Mouse (Mus musculus) lung, postnatal 0 days (tissue): ENCODE data around the gene Elp5. TPM values are rescaled to one million over a fixed set of nuclear protein-coding genes. Genes with fewer than 3 reads are reported as not detected.

ENCODE experiments used
- ATAC-seq: fragments of 200-750 bp; cut with Nextera tagmentation; 2 replicates; pipeline ENCODE4 v1.8.0; 2017; ENCODE audit warnings: moderate library complexity
- DNase-seq: peaks from one replicate; pipeline ENCODE4 v3.0.0-alpha.2; 2016; ENCODE audit warnings: low spot score
- H3K27ac ChIP-seq: fragments of 300-500 bp; sonication (generic); 2 replicates; pipeline ENCODE4 v1.5.1; 2014; ENCODE audit warnings: antibody characterized with exemption, mild to moderate bottlenecking, low read length, mixed read lengths
- H3K27me3 ChIP-seq: fragments of 300-500 bp; sonication (generic); replicated peaks from 2 replicates; pipeline ENCODE4 v1.6.1; 2014; ENCODE audit warnings: low read length, mixed read lengths; ENCODE audit not compliant: insufficient read depth
- H3K36me3 ChIP-seq: fragments of 300-500 bp; sonication (generic); 2 replicates; pipeline ENCODE4 v1.6.1; 2014; ENCODE audit warnings: low read length, mixed read lengths; ENCODE audit not compliant: insufficient read depth
- H3K4me1 ChIP-seq: fragments of 300-500 bp; sonication (generic); 2 replicates; pipeline ENCODE4 v1.6.1; 2014; ENCODE audit warnings: antibody characterized with exemption, low read depth, low read length, mixed read lengths; ENCODE audit not compliant: insufficient read depth
- H3K4me2 ChIP-seq: fragments of 300-500 bp; sonication (generic); replicated peaks from 2 replicates; pipeline ENCODE4 v1.6.1; 2014; ENCODE audit warnings: low read depth, mild to moderate bottlenecking, low read length, moderate library complexity, mixed read lengths
- H3K4me3 ChIP-seq: fragments of 300-500 bp; sonication (generic); 2 replicates; pipeline ENCODE4 v1.5.1; 2014; ENCODE audit warnings: low read depth, low read length
- H3K9ac ChIP-seq: fragments of 300-500 bp; sonication (generic); replicated peaks from 2 replicates; pipeline ENCODE4 v1.6.1; 2014; ENCODE audit warnings: low read depth, mild to moderate bottlenecking
- H3K9me3 ChIP-seq: fragments of 300-500 bp; sonication (generic); 2 replicates; pipeline ENCODE4 v1.6.1; 2016; ENCODE audit warnings: low read length, mixed read lengths
- CTCF ChIP-seq: IDR thresholded peaks from 2 replicates; pipeline ENCODE4 v1.5.1; 2016; ENCODE audit warnings: antibody characterized with exemption, mild to moderate bottlenecking
- EP300 ChIP-seq: IDR thresholded peaks from 2 replicates; pipeline ENCODE4 v1.6.1; 2016; ENCODE audit warnings: antibody characterized with exemption, mild to moderate bottlenecking, control low read depth
- WGBS: fragments of 180-500 bp; shearing (Covaris S2); extraction: QIAGEN DNeasy Blood & Tissue Kit; methylation state at CpG from one replicate; pipeline ENCODE4 v1.1.7; 2014; 5-methylcytosine and 5-hydroxymethylcytosine counted together
- polyA plus RNA-seq: library from polyadenylated mRNA; unstranded; fragments of >200 nt; fragmentation: Nextera tagmentation; extraction: Ambion mirVana; gene quantifications from 2 replicates; pipeline ENCODE4 v1.2.1, GENCODE M21; 2015

The Elp5 gene
- polyA plus RNA-seq, 1 experiment from 2014 or later = 72.1 TPM

DNA sequence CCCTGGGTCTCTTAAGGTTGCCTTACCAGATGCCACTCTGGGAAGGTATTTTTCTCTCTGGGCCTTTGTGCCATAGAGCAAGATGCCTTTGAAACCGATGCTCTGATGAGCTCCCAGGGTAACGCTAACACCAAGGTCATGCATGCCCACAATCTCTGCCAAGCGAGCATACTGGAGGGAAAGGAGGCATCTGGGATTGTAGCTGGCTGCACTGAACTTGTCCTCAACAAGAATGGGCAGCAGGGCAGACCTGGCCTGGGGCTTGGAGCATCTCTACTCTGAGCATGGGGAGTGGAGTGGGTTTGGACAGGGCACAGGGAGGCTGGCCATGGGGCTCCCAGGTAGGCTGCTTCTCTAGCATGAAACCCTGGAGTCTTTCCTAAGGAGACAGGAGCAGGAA is 31.1 kb upstream of the Elp5 start:
- H3K27me3 ChIP-seq = no peaks in the 10 kb centered on the region
- H3K9ac ChIP-seq = no peak overlapping the region
- TF ChIP-seq EP300 = no peak
- no peak for TF ChIP-seq CTCF
- ATAC-seq (no peak), DNase-seq (no peak)
- peaks cover 7% of the 10 kb centered on the region for H3K4me1 ChIP-seq
- no peak overlapping the region for H3K4me3 ChIP-seq
- WGBS = 83% methylated on average over 3 of the region's 3 CpGs
- H3K27ac ChIP-seq = no peak overlapping the region
- no peaks in the 10 kb centered on the region for H3K9me3 ChIP-seq
- H3K36me3 ChIP-seq = peaks cover 41% of the 10 kb centered on the region
- H3K4me2 ChIP-seq = no peak overlapping the region

DNA sequence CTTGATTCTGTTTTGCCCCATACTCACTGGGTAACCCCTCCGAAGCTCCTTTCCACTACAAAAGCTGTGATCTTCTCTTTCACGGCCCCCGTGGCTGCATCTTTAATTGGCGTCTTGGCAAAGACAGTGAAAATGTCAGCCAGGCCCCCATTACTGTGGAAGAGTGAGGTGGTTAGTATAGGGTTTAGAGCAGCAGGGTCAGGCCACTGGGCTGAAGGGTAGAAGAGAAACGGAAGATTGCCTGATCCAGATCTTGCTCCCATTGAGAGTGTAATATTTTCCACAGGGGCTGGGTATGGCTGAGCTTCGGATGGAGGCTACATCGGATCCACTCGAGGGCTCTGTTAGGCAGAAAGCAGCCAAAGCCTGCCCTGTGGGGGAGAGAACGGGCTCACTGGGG is 30.6 kb upstream of the Elp5 start:
- TF ChIP-seq EP300 (no peak), CTCF (no peak)
- Histone ChIP-seq H3K27ac (no peak overlapping the region), H3K4me2 (no peak overlapping the region), H3K9ac (no peak overlapping the region), H3K4me3 (no peak overlapping the region), H3K36me3 (peaks cover 45% of the 10 kb centered on the region), H3K4me1 (peaks cover 7% of the 10 kb centered on the region), H3K27me3 (no peaks in the 10 kb centered on the region), H3K9me3 (no peaks in the 10 kb centered on the region)
- ATAC-seq = no peak
- WGBS = 79% methylated on average over 9 of the region's 9 CpGs
- no peak for DNase-seq

DNA sequence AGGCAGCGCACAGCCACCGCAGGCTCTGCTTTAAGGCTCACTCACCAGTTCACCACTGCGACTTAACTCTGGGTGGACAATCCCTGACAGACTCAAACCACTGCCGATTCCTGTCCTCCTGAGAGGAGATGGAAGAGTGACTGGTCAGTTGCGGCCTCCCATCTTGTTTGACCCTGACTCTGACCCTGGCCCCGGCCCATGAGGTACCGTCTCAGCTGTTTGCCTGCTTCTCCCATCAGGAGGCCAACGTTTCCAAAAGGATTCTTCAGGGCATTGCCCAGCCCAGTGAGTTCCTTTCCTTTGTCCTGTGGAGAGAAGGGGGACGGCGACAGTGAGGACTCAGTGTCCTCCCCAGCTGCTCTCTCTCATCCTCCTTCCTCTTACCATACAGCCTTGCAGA is 28.6 kb upstream of the Elp5 start:
- no peaks in the 10 kb centered on the region for H3K9me3 ChIP-seq
- TF ChIP-seq CTCF (no peak), EP300 (no peak)
- peaks cover 63% of the 10 kb centered on the region for H3K36me3 ChIP-seq
- no peak for DNase-seq
- H3K27me3 ChIP-seq = no peaks in the 10 kb centered on the region
- no peak overlapping the region for H3K4me2 ChIP-seq
- 86% methylated on average over 10 of the region's 10 CpGs for WGBS
- H3K9ac ChIP-seq = no peak overlapping the region
- peaks cover 7% of the 10 kb centered on the region for H3K4me1 ChIP-seq
- H3K4me3 ChIP-seq = no peak overlapping the region
- no peak overlapping the region for H3K27ac ChIP-seq
- ATAC-seq = no peak

DNA sequence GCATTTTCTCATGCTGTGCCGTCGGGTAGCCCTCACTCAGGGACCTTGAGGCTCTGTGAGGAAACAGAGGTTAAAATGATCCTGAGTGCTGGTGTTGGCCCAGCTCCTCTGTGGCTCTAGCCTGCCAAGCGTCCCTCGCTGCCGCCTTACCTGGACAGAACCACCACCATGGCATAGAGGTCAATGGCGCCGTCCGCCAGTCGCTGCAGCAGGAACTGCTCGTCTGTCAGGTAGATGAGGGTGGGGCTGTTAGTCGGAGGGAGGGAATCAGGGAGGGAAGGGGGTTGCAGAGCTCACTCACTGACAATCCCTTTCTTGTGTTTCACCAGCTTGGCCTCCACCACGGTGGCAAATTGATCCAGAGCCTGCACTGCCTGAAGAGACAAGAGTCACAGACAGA is 28.2 kb upstream of the Elp5 start:
- TF ChIP-seq EP300 = no peak
- TF ChIP-seq CTCF = no peak
- H3K27me3 ChIP-seq = no peaks in the 10 kb centered on the region
- no peak for ATAC-seq
- no peaks in the 10 kb centered on the region for H3K9me3 ChIP-seq
- H3K36me3 ChIP-seq = peaks cover 63% of the 10 kb centered on the region
- 80% methylated on average over 12 of the region's 12 CpGs for WGBS
- no peak overlapping the region for H3K4me2 ChIP-seq
- no peak overlapping the region for H3K27ac ChIP-seq
- H3K9ac ChIP-seq = no peak overlapping the region
- DNase-seq = no peak
- peaks cover 7% of the 10 kb centered on the region for H3K4me1 ChIP-seq
- no peak overlapping the region for H3K4me3 ChIP-seq

DNA sequence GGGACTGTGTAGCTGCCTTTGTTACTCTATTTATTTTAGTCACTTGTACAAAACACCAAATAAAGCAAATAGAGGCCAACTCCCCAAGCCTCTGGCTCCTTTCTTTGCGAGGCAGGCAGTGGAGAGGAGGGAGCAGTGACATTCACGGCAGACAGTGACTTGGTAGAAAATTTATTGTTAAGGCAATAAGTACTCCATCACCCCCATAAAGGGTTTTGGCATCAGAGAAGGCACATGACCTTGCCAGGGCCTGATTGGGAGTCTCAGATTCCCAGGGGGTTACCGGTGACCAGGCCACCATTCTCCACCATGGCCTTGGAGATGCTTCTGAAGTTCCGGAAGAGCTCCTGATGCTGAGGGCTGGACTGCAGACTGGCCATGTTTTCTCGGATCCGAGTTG is 27.7 kb upstream of the Elp5 start:
- ATAC-seq = no peak
- WGBS = 88% methylated on average over 6 of the region's 6 CpGs
- TF ChIP-seq EP300 = no peak
- TF ChIP-seq CTCF = no peak

DNA sequence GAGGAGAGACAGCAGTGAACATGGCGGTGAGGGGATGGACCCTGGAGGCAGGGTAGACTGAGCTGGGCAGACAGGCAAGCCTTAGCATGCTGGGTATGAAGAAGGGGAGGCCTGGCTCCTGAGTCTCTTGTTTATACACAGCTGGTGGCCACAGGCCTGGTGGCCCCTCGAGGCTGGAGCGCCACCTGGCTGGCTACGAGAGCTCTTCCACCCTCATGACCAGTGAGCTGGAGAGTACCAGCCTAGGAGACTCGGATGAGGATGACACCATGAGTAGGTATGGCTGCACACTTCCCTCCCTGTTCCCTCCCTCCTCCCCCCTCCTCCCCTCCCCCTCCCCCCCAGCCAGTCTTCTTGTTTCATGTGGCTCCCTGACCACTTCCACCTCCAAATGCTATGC is 23.2 kb upstream of the Elp5 start:
- Histone ChIP-seq H3K4me1 (peaks cover 12% of the 10 kb centered on the region), H3K36me3 (peaks cover 43% of the 10 kb centered on the region), H3K4me3 (no peak overlapping the region), H3K9me3 (no peaks in the 10 kb centered on the region), H3K4me2 (no peak overlapping the region), H3K27ac (no peak overlapping the region), H3K9ac (no peak overlapping the region), H3K27me3 (no peaks in the 10 kb centered on the region)
- TF ChIP-seq CTCF (peak; percentile 62), EP300 (no peak)
- peak; percentile 42 for DNase-seq
- ATAC-seq = peak; percentile 23; the same call in 1 of the 2 replicates
- 59% methylated on average over 5 of the region's 5 CpGs for WGBS

More for the DNA sequence above, 27.7 kb upstream of the Elp5 start:
- Histone ChIP-seq H3K27me3 (no peaks in the 10 kb centered on the region), H3K27ac (no peak overlapping the region), H3K36me3 (peaks cover 63% of the 10 kb centered on the region), H3K4me2 (no peak overlapping the region), H3K9ac (no peak overlapping the region), H3K9me3 (no peaks in the 10 kb centered on the region), H3K4me1 (peaks cover 7% of the 10 kb centered on the region), H3K4me3 (no peak overlapping the region)
- no peak for DNase-seq

DNA sequence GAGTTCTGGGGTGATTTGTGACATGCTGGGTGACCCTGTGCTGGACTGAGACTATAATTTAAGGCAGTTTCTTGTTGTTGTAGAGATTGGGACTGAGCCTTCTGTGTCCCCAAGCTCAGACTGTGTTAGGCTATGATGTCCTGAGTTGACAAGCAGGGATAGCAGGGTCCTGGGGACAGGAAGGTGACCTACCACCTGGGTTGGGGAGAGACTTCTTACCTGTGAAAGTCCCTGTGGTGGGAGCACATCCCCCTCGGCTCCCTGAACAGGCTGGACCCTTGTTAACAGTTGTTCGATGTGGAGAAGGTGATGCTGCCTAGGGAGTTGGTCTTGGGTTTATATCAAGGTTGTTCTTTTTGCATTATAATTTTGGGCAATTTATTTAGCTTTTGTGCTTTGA is 20.2 kb upstream of the Elp5 start:
- ATAC-seq (no peak), DNase-seq (no peak)
- Histone ChIP-seq H3K27me3 (no peaks in the 10 kb centered on the region), H3K9me3 (no peaks in the 10 kb centered on the region), H3K27ac (no peak overlapping the region), H3K4me1 (peaks cover 16% of the 10 kb centered on the region), H3K4me3 (no peak overlapping the region), H3K4me2 (no peak overlapping the region), H3K9ac (0 out of 2 replicates have a peak overlapping the region, but pooled peaks have one; percentile 12), H3K36me3 (peaks cover 27% of the 10 kb centered on the region; the same call in 1 of the 2 replicates)
- TF ChIP-seq CTCF = no peak
- no peak for TF ChIP-seq EP300
- WGBS = 85% methylated on average over 2 of the region's 2 CpGs
